Mouse (Mus musculus) erythroid progenitor cell, adult 5-6 weeks (primary cell): ENCODE data around the gene Atp11b. TPM values are rescaled to one million over a fixed set of nuclear protein-coding genes. Genes with fewer than 3 reads are reported as not detected.

Source experiments
- ATAC-seq: replicated peaks from 2 replicates; pipeline ENCODE4 v1.8.0; 2016; ENCODE audit warnings: moderate number of reproducible peaks, mild to moderate bottlenecking, moderate TSS enrichment, inconsistent platforms; ENCODE audit not compliant: poor library complexity, low FRiP score, severe bottlenecking
- total RNA-seq, 2 experiments: library from RNA; stranded (forward) in 1 of 2; stranded (reverse) in 1 of 2; fragments of 150-400 nt in 1 of 2; fragments of 186-747, 209-891 nt in 1 of 2; gene quantifications; 2 replicates each; pipeline versions ENCODE4 v1.2.3 to v1.2.4; 2015 to 2017; ENCODE audit warnings: low replicate concordance in 2 of 2

Atp11b gene
- total RNA-seq (2015; ENCODE audit: low replicate concordance), result 88.4 and 100 TPM in 2 replicates
- total RNA-seq (2017; ENCODE audit: low replicate concordance), result 72.0 and 103 TPM in 2 replicates

DNA sequence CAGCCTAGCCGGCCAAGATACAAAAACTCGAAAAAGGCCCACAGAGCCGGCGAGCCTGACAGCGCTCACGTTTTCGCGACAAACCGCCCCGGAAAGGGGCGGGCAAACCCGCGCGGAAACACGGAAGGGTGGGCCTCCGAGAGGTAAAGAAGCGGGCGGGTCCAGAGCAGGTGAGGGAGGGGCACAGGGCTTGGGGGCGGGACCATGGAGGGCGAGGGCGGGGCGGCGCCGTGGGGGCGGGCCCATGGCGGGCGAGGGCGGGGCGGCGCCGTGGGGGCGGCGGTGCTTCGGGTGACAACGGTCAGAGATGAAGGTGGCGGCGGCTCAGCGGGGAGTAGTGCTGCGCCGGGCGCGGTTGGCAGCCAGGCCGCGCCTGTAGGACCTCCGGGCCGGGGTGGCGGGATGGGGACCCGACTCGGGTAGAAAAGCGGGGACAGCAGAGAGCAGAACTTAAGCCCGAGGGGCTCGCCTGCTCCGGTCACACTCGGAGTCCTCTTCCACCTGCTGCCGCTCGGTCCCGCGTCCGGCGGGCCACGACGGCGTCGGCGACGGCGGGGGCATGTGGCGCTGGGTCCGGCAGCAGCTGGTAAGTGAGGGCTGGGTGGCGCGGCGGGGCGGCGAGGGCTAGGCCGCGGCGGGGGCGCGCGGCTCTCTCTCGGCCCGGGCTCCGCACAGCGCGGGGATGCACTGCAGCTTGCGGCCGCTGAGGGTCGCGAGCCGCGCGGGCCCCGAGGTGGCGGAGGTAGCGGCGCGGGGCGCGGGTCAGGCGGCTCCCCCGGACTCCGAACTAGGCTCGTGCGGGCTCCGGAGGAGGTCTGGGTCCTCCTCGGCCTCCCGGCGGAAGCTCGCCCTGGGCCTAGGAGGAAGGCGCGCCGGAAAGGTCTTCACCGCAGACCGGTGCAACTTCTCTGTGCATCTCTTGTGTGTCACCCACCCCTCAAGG lies at the start of gene Atp11b:
Gene Atp11b, plus strand, starts transcription at position 282 of the 943 bp plus-strand sequence.
- ATAC-seq, result peak; percentile 88

DNA sequence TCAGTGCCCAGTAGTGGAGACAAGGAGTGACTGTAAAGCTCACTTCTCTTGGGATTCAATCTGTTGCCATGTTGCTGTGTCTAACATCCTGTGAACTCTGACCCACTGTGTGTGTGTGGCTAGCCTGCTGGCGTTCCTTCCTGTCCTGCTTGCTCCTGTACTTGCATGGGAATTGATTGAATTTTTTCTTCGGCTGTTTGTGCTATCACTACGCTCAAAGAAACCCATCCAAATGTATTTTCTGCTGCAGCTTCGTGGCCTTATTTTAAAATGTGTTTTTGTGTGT lies 49.6 kb upstream of the Atp11b start:
- no peak for ATAC-seq

DNA sequence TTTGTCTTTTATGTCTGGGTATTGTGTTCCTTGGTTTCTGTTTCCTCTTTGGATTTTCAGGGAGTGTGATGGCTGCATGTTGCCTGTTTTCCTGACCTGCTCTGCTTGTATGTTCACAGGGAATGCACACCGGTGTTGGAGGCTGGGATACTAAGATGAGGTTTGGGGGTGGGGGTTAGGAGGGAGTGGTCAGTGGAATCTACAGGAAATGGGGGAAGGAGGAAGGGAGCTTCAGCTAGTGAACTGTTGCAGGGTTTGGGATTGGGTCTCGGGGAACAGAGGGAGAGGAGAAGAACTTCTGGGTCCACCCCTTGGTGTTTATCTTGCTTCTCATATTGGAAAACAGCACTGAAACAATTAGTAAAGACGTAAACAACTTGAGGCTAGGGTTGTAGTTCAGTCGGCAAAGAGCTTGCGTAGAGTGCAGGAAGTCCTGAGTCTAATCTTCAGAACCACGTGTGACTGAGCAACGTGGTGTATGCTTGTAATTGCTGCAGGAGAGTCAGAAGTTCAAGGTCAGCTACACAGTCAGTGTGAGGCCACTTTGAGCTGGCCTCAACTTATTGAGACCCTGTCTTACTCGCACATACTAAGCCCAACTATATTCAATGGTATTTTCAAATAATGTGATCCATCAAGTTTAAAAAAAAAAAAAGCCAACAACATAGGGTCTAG lies 34.2 kb upstream of the Atp11b start:
- ATAC-seq, result no peak

DNA sequence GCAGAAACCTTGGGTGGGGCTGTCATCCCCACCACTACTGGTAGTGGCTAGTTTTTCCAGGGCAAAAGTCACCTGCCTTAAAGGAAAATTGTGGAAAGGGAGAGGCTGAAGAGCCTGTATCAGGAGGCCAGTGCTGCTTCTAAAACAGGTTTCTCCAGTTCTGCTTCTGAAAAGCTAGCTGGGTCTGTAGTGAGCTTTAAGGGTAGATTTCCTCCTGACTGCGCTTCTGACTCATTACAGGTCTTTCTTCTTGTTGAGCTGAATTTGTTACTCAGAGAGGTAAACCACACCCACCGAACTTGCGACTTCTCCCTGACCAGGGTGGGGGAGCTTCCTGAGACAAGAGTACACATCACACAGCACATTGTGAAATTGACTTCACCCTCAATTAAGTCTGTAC lies 33.1 kb upstream of the Atp11b start:
- ATAC-seq, result peak; percentile 54

DNA sequence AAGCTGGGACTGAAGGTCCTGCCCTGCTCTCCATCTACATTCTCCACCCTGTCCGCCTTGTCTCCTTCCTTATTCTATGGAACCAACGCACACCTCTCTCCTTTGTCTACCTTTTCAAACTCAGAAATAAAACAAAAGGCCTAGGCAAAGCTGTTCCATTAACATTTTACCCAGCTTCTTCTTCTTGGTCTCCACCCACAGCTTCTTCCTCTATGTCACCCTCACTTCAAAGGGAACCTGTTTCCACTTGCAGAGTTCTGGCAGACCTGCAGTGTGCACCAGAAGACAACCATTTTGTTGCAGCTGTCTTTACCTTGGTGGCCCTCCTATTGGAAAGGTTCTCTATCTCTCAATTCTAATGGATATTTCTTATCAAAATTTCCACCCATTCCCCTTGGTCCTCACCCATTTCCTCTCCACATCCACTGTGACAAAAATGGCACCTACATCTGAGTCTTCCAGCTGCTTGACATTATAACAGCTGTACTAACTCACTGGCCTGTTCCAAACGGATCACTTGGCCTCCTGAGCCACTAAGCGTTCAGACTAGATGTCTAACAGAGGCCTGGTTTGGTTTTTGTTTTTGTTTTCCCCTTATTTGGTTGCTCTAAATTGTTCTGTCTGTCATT lies 32.0 kb upstream of the Atp11b start:
- ATAC-seq, result no peak

DNA sequence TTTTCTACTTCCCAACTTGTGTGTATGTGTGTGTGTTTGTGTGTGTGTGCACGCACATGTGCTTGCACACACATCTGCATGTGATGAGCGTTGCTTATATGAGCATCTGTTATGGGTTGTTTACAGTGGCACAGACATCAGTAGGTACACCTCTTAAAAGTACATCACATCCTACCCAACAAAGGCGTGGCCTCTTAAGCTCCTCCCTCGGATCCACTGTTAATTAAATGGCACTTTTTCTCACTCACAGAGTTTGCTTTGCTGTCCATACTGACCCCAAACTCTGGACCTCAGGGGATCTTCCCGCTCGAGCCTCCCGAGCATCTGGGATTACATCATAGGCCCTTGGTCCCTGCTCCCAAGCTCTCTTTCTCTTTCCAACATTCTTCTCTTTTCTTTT lies 31.1 kb upstream of the Atp11b start:
- no peak for ATAC-seq

DNA sequence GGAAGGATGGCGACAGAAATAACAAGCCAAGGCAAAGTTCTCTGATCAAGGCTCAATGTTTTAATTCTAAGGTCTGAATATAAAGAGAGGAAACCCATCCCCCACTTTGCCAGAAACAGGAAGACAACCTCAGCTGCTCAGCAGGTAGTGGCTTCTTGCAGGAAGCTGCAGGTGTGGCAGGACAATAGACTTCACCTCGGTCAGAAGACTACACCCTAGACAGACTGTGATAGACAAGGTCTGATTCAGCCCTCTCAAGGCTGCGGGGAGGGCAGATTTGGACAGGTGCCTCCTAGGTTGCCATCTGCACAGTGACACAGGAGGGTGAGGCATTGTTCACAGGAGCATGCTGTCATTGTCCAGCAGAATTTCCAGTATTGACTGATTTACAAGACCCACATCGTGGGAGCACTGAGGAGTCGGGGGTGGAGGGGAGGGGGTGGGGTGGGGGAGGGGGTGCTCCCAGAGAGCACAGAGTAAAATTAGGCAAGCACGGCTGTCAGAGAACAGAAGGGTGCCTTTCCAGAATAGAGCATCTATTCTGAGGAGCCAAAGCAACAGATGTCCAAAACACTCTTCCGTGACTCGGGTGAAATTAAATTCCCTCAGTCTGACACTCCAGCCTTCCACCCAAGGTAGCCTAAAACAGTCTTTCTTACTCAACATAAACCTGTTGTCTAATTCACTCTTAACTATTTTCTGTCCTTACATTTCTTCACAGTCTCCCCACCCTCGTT lies 30.2 kb upstream of the Atp11b start:
- no peak for ATAC-seq

DNA sequence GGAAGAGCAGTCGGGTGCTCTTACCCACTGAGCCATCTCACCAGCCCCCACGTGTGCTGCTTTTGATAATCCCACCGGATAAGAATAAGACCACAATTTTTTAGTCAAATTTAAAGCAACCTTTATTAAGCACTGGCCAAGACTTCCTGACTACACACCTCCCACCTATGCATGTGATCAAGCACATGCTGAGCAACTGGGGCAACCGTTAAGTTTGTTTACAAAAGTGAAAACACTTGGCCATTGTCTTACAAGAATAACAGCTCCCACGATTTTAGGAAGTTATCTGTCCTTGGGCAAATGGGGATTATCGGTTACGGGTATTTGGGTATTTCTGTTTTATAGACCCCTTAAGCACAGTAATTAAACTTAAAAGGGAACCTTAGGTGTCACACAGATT lies 28.8 kb upstream of the Atp11b start:
- no peak for ATAC-seq

DNA sequence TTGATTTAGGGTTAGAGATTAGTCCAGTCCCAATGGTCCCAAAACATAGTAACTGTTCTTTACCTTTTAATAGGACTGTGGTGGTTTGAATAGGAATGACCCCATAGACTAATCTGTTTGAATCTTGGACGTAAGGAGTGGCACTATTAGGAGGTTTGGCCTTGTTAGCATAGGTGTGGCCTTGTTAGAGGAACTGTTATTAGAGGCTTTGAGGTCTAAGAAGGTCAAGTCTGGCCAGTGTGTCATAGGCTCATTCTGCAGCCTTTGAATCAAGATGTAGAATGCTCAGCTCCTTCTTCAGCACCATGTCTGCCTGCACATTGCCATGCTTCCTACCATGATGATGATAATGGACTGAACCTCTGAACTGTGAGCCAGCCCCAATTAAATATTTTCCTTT lies 27.0 kb upstream of the Atp11b start:
- ATAC-seq, result no peak

DNA sequence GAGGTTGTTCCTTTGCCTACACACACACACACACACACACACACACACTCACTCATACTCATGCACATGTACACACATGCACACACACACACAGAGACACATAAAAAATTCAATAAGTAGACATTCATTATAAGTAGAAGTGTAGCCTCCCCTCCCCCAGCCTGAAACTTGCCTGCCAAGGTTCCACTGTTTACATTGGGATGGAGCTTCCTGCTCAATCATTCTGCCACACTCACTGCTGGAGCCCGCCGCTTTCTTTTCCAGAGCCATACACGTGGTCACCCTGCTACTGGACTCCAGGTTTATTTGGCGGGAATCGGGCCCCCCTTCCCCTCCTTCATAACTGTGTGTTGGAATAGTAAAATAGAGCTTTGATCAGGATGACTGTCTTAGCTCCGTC lies 24.4 kb upstream of the Atp11b start:
- no peak for ATAC-seq

DNA sequence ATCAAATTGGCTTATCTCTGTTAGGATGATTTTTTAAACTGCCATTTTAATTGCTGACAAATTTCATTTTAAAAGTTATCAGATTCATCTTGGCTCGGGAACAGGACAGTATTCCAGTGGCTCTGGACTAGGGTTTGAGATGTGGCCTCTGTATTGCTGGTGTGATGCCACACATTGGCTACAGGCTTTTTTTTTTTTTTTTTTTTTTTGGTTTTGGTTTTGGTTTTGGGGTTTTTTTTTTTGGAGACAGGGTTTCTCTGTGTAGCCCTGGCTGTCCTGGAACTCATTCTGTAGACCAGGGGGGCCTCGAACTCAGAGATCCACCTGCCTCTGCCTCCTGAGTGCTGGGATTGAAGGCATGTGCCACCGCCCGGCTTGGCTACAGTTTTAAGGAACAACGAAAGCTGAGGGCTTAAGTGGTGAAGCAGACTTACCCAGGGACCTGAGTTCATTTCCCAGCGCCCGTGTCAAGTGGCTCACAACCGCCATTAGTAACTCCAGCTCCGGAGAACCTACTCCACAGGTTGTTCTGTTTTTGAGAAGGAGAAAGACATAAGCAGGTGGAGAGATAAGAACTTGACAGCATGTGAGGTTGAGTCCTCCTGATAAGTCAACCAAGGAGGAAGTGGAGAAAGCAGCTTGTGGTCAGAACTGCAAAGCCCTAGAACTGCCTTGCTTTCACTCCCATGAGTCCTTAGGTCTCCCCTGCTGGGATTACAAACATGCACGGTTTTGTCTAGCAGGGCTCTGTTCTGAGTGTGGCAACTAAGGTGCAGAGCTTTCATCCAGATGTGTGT lies 21.7 kb upstream of the Atp11b start:
- ATAC-seq, result no peak

DNA sequence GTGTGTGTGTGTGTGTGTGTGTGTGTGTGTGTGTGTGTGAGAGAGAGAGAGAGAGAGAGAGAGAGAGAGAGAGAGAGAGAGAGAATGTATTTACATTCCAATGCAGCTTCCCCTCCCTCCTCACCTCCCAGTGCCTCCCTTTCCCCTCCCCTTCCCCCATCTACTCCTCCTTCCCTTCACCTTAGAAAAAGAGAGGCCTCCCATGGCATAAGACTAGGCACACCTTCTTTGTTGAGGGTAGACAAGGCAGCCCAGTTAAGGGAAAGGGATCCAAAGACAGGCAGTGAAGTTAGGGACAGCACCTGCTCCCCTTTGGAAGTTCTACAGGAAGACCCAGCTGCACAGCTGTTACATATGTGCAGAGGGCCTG lies 21.1 kb upstream of the Atp11b start:
- no peak for ATAC-seq

DNA sequence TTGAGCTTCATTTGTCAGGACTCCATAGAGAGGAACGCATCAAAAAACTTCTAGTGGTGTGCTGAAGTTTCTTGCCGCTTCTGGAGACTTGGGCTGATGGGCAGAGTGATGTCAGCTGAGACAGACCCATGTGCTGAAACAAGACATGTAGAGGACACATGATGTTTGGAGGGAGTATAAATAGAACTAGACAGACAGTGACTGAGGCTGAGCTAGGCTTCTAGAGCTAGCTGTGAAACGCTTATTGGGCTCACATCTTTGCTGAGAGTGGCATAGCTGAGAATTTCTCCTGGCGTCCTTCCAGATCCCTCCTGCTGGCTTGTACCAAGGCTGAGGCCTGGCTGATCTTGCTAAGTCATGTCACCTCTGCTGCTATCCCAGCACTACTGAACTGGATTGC lies 19.4 kb upstream of the Atp11b start:
- no peak for ATAC-seq

DNA sequence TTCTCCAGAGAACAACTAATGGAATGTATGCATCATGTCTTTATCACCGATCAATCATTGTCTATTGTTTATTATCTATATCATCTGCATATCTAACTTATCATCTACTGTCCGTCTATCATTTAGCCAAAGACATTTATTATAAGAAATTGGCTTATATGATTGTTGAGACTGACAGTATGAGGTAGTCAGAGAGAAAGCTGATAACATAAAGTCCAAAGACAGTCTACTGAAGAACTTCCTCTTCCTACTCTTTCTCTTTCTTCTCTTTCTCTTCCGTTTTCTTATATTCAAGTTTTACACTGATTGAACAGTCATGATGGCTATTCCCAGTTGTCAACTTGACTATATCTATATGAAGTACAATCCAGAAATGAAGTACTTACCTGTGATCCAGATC lies 15.8 kb upstream of the Atp11b start:
- no peak for ATAC-seq

DNA sequence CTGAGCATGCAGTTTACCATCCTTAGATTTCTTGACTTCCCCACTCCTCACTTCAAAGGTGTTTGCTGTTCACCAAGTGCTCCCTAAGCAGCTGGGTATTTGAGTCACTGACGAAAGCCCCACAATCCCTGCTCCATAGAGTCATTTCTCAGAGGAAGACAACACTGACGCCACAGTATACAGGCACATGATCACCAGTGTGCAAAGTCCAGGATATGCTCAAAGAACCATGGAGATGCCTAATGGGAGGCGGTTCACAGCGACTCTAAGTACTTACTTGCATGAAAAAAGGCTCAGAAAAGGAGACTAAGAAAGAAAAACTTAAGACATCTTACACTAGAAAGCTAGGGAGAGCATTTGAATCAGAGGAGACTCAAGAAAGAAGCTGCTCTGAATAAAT lies 8.9 kb upstream of the Atp11b start:
- ATAC-seq, result no peak

DNA sequence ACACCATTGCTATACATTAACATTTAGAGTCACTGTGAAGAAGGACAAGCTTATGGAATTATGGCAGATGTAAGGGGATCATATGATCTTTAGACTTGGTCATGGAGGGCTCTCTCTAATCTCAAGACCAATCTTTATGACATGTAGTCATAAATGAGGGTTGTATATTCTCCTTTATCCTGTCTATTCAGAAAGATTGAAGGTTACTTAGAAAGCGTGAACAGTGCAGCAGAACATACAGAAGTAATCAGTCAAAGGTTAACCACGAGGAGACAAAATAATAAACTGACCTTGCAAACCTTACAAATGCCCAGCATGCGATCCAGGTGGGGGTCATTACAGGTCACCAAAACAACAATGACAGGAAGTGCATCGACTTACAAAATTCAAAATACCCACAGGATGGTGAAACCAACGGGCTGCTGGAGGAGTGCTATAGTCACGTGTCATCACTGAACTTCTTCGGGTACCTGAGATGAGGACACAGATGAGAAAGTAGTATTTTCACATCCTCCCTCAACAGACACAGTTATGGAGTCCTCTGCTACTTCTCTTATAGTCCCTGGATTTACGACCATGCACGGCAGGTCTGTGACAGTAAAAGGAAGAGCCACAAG lies 7.0 kb upstream of the Atp11b start:
- ATAC-seq, result no peak

DNA sequence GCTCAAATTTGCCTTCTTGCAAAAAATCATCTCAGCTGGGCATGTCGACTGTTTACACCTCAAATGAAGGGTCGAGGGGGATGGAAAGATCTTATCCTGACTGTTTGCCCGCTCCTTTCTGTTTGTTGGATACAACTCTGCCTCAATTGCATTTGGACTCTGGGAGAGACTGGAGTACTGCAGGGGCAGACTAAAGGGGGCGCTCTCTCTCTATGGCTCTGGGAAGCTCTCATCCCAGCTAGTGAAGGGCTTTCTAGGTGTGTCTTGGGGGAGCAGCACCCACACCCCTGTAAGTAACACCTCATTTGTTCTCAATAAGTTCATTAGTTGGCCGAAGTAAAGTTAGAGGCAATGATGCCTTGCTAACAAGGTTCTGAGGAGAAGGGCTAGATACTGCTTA lies 3.6 kb upstream of the Atp11b start:
- ATAC-seq, result no peak

DNA sequence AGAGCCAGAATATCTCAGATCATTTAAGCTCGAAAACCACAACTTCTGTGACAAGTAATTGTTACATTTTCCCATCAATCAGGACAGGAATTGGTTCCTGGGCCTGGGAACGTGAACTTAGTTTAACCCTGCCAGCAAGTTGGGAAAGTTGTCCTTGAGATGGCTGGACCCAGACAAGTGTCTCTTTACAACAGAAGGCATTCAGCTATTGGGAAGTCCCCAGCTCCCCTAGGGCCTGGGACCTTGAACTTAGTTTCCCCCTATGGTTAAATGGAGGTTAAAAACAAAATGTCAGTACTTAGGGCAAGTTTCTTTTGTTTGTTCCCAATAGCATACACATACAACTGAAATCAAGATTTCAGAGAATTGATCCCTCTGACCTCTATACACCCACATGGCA lies 2.2 kb upstream of the Atp11b start:
- ATAC-seq, result no peak

DNA sequence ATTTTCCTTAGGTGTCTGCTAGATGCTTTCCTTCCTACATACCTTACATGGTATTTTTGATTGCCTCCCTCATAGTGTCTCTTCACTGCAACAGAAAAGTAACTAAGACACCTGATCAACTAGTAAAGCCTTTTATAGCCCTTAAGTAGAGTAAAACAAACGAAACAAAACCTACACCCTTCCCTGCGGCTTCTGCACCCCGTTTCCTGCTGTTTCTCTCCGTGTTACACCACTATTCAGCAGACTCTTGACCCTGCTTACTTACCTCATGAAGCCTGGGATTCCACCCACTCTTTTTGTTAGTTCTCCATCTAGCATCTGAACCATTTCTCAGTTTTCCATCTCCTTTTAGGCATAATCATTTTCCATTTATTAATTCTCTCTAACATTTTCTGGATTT lies 8.8 kb downstream of the Atp11b start:
- ATAC-seq, result no peak
